8 mouse cellular contexts compared by ENCODE assay signal in the genomic region with DNA sequence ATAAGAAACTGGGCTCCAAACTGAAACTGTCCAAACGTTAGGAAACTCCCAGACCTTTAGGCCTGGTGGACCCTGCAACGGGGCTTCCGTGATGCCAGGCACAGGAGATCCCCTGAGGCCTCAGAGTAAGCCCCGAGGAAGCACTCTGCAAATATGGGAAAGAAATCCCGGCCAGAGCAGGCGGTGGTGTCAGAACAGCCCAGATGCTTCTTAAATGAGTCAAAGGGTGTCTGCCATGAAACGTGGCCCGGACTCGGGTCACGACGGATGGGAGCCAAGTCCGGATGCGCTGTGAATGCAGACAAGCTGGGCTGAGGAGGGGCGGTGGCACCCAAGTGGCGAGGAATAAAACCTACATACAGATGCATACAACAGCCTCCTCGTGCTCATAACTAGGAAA. TPM values are rescaled to one million over a fixed set of nuclear protein-coding genes. Genes with fewer than 3 reads are reported as not detected.
A peak's percentile ranks its signal among the peaks of the same experiment; 100 is the strongest.
DNase-seq lines count a peak whose midpoint lies in the region; ATAC-seq and TF ChIP-seq lines count a peak whose summit lies in the region.

No protein-coding gene starts in this region.

- H3K27ac ChIP-seq in intestine, embryonic 16.5 days (ENCODE audit: low read length), result peak overlapping the region; percentile 71

- H3K9ac ChIP-seq in intestine, embryonic 16.5 days (ENCODE audit: low read depth, low read length), result peak overlapping the region; percentile 41

- TF ChIP-seq CTCF in E14TG2a.4 (conservative IDR thresholded peaks at IDR 0.05; ENCODE audit: low read length), result no peak

- H3K4me1 ChIP-seq in E14TG2a.4 (replicated peaks; ENCODE audit: low read depth, low read length), result peaks cover 92% of the 10 kb centered on the region
- H3K4me1 ChIP-seq in intestine, embryonic 16.5 days (ENCODE audit: control insufficient read depth, insufficient read depth, low read length), result peaks cover 34% of the 10 kb centered on the region

- H3K9me3 ChIP-seq in E14TG2a.4 (ENCODE audit: low read length), result no peaks in the 10 kb centered on the region
- no peaks in the 10 kb centered on the region for H3K9me3 ChIP-seq in intestine, embryonic 16.5 days (ENCODE audit: control insufficient read depth, low read length)

- H3K27me3 ChIP-seq in E14TG2a.4 (ENCODE audit: insufficient read depth, low read length), result no peaks in the 10 kb centered on the region
- H3K27me3 ChIP-seq in intestine, embryonic 16.5 days (replicated peaks; ENCODE audit: control insufficient read depth, insufficient read depth, low read length), result no peaks in the 10 kb centered on the region

- peak; percentile 58 for ATAC-seq in intestine, embryonic 16.5 days

- peak overlapping the region; percentile 76 for H3K4me3 ChIP-seq in E14TG2a.4 (replicated peaks; ENCODE audit: low read length)
- H3K4me3 ChIP-seq in intestine, embryonic 16.5 days (ENCODE audit: low read length), result peak overlapping the region; percentile 27

- peak; percentile 58 for DNase-seq in adrenal gland, postnatal 25 days
- DNase-seq in heart, adult 18-20 months, result peak; percentile 76
- DNase-seq in lung, adult 18-20 months, result peak; percentile 62 to 64
- peak; percentile 14 for DNase-seq in retina, postnatal 7 days (ENCODE audit: low read depth, low spot score)
- no peak for DNase-seq in right cerebral cortex, postnatal 4 days
- no peak for DNase-seq in cerebellum, adult 11-12 months

- H3K4me2 ChIP-seq in intestine, embryonic 16.5 days (ENCODE audit: low read depth, low read length), result peak overlapping the region; percentile 53

- 6% methylated on average over 16 of the region's 16 CpGs for WGBS in intestine, embryonic 16.5 days

- H3K36me3 ChIP-seq in E14TG2a.4 (ENCODE audit: insufficient read depth, low read length), result peaks cover 64% of the 10 kb centered on the region
- 0 out of 2 replicates have a peak, but pooled peaks cover 2% of the 10 kb centered on the region for H3K36me3 ChIP-seq in intestine, embryonic 16.5 days (ENCODE audit: control insufficient read depth, insufficient read depth, low read length)

RNA-seq across cellular contexts. Expression of a gene that starts 11.6 kb away (rescaled TPM):
- not detected in 2 replicates for total RNA-seq in adrenal gland, postnatal 25 days (2021)
- total RNA-seq in heart, adult 18-20 months (2021), result not detected
- 0.32 TPM in 1 of 2 replicates, not detected in the other for polyA plus RNA-seq in intestine, embryonic 16.5 days (2015; fragmentation: Nextera tagmentation; extraction: Ambion mirVana)

RNA-seq across cellular contexts. Expression of a gene that starts 22.4 kb away (rescaled TPM):
- not detected in 2 replicates for total RNA-seq in adrenal gland, postnatal 25 days (2021)
- total RNA-seq in heart, adult 18-20 months (2021), result not detected
- polyA plus RNA-seq in intestine, embryonic 16.5 days (2015; fragmentation: Nextera tagmentation; extraction: Ambion mirVana), result 1.9 and 2.5 TPM in 2 replicates

RNA-seq across cellular contexts. Expression of a gene that starts 37.1 kb away (rescaled TPM):
- total RNA-seq in adrenal gland, postnatal 25 days (2021), result 0.06 TPM in 1 of 2 replicates, not detected in the other
- total RNA-seq in heart, adult 18-20 months (2021), result not detected
- polyA plus RNA-seq in intestine, embryonic 16.5 days (2015; fragmentation: Nextera tagmentation; extraction: Ambion mirVana), result 3.8 and 4.0 TPM in 2 replicates

Comparison
In these comparisons a context has a peak if more than half of its experiments do, and no peak if none do; other contexts are left out.
1. DNase-seq: peak in adrenal gland, postnatal 25 days (single experiment), heart, adult 18-20 months (2 of 2), lung, adult 18-20 months (2 of 2) and retina, postnatal 7 days (single experiment); none in right cerebral cortex, postnatal 4 days (single experiment) and cerebellum, adult 11-12 months (single experiment).